Mouse (Mus musculus) liver, embryonic 15.5 days (tissue): ENCODE results near the gene Ovca2. TPM values are rescaled to one million over a fixed set of nuclear protein-coding genes. Genes with fewer than 3 reads are reported as not detected.
A peak's percentile ranks its signal among the peaks of the same experiment; 100 is the strongest.

ENCODE experiments used
- ATAC-seq: fragments of 200-750 bp; cut with Nextera tagmentation; 2 replicates; pipeline ENCODE4 v1.8.0; 2017; ENCODE audit warnings: moderate number of reproducible peaks, mild to moderate bottlenecking, moderate library complexity; ENCODE audit not compliant: insufficient read depth
- H3K27ac ChIP-seq: fragments of 300-500 bp; sonication (generic); replicated peaks from 2 replicates; pipeline ENCODE4 v1.5.1; 2015; ENCODE audit warnings: mild to moderate bottlenecking, inconsistent platforms
- H3K27me3 ChIP-seq: fragments of 300-500 bp; sonication (generic); 2 replicates; pipeline ENCODE4 v1.6.1; 2015; ENCODE audit warnings: mild to moderate bottlenecking, inconsistent platforms
- H3K36me3 ChIP-seq: fragments of 300-500 bp; sonication (generic); replicated peaks from 2 replicates; pipeline ENCODE4 v1.6.1; 2015; ENCODE audit warnings: moderate library complexity, mild to moderate bottlenecking, inconsistent platforms
- H3K4me1 ChIP-seq: fragments of 300-500 bp; sonication (generic); replicated peaks from 2 replicates; pipeline ENCODE4 v1.6.1; 2015; ENCODE audit warnings: inconsistent platforms
- H3K4me2 ChIP-seq: fragments of 300-500 bp; sonication (generic); 2 replicates; pipeline ENCODE4 v1.6.1; 2015; ENCODE audit warnings: moderate library complexity, mild to moderate bottlenecking, inconsistent platforms
- H3K4me3 ChIP-seq: fragments of 300-500 bp; sonication (generic); replicated peaks from 2 replicates; pipeline ENCODE4 v1.5.1; 2015; ENCODE audit warnings: mild to moderate bottlenecking, inconsistent platforms
- H3K9ac ChIP-seq: fragments of 300-500 bp; sonication (generic); 2 replicates; pipeline ENCODE4 v1.6.1; 2015; ENCODE audit warnings: moderate library complexity, mild to moderate bottlenecking, inconsistent platforms
- H3K9me3 ChIP-seq: fragments of 300-500 bp; sonication (generic); replicated peaks from 2 replicates; pipeline ENCODE4 v1.6.1; 2016; ENCODE audit warnings: inconsistent platforms
- WGBS: fragments of 180-500 bp; shearing (Covaris S2); methylation state at CpG from one replicate; pipeline ENCODE4 v1.1.7; 2015; ENCODE audit warnings: mixed read lengths; ENCODE audit not compliant: insufficient replicate concordance; 5-methylcytosine and 5-hydroxymethylcytosine counted together
- polyA plus RNA-seq: library from polyadenylated mRNA; unstranded; fragments of >200 nt; fragmentation: Nextera tagmentation; extraction: Ambion mirVana; gene quantifications from 2 replicates; pipeline ENCODE4 v1.2.1, GENCODE M21; 2015

The Ovca2 gene
- polyA plus RNA-seq, 1 experiment from 2014 or later: 10.2 TPM

GRCm38 (mm10) chr11:75148332-75149035 is 30.2 kb downstream of the Ovca2 start:
- Histone ChIP-seq H3K4me3 (no peak overlapping the region), H3K27me3 (no peaks in the 10 kb centered on the region), H3K36me3 (peaks cover 18% of the 10 kb centered on the region), H3K9ac (no peak overlapping the region), H3K27ac (no peak overlapping the region), H3K4me1 (peaks cover 19% of the 10 kb centered on the region), H3K9me3 (no peaks in the 10 kb centered on the region), H3K4me2 (no peak overlapping the region)
- ATAC-seq: no peak
- WGBS: 86% methylated on average over 11 of the region's 11 CpGs

- Histone ChIP-seq H3K4me1 (peaks cover 17% of the 10 kb centered on the region), H3K27ac (0 out of 2 replicates have a peak overlapping the region, but pooled peaks have one; percentile 19), H3K4me3 (no peak overlapping the region), H3K9me3 (no peaks in the 10 kb centered on the region), H3K36me3 (peaks cover 24% of the 10 kb centered on the region), H3K9ac (no peak overlapping the region), H3K4me2 (no peak overlapping the region), H3K27me3 (no peaks in the 10 kb centered on the region)
- WGBS: 49% methylated on average over 3 of the region's 3 CpGs
- peak; percentile 22; the same call in 1 of the 2 replicates for ATAC-seq
These were observed 30.8 kb downstream of the Ovca2 start for GRCm38 (mm10) chr11:75147846-75148168.

GRCm38 (mm10) chr11:75147106-75147845 is 31.4 kb downstream of the Ovca2 start:
- H3K27me3 ChIP-seq: no peaks in the 10 kb centered on the region
- no peaks in the 10 kb centered on the region for H3K9me3 ChIP-seq
- ATAC-seq: no peak
- H3K27ac ChIP-seq: 0 out of 2 replicates have a peak overlapping the region, but pooled peaks have one; percentile 19
- H3K4me2 ChIP-seq: no peak overlapping the region
- WGBS: 59% methylated on average over 11 of the region's 11 CpGs
- peaks cover 24% of the 10 kb centered on the region for H3K36me3 ChIP-seq
- peaks cover 17% of the 10 kb centered on the region for H3K4me1 ChIP-seq
- H3K9ac ChIP-seq: no peak overlapping the region
- H3K4me3 ChIP-seq: no peak overlapping the region

- Histone ChIP-seq H3K4me1 (peaks cover 31% of the 10 kb centered on the region), H3K9me3 (no peaks in the 10 kb centered on the region), H3K4me2 (no peak overlapping the region), H3K27me3 (no peaks in the 10 kb centered on the region), H3K9ac (no peak overlapping the region), H3K36me3 (peaks cover 24% of the 10 kb centered on the region), H3K27ac (no peak overlapping the region), H3K4me3 (no peak overlapping the region)
- no peak for ATAC-seq
- 72% methylated on average over 2 of the region's 2 CpGs for WGBS
These were observed 32.8 kb downstream of the Ovca2 start for GRCm38 (mm10) chr11:75145841-75146240.

- H3K9me3 ChIP-seq: no peaks in the 10 kb centered on the region
- no peak overlapping the region for H3K4me3 ChIP-seq
- ATAC-seq: no peak
- WGBS: 82% methylated on average over 4 of the region's 4 CpGs
- peaks cover 24% of the 10 kb centered on the region for H3K36me3 ChIP-seq
- no peaks in the 10 kb centered on the region for H3K27me3 ChIP-seq
- H3K4me2 ChIP-seq: no peak overlapping the region
- no peak overlapping the region for H3K9ac ChIP-seq
- H3K27ac ChIP-seq: no peak overlapping the region
- H3K4me1 ChIP-seq: peaks cover 45% of the 10 kb centered on the region
These were observed 35.9 kb downstream of the Ovca2 start for GRCm38 (mm10) chr11:75142749-75143148.

- no peak overlapping the region for H3K27ac ChIP-seq
- no peak for ATAC-seq
- H3K36me3 ChIP-seq: peaks cover 24% of the 10 kb centered on the region
- H3K4me1 ChIP-seq: peaks cover 45% of the 10 kb centered on the region
- no peak overlapping the region for H3K9ac ChIP-seq
- H3K9me3 ChIP-seq: no peaks in the 10 kb centered on the region
- 48% methylated on average over 1 of the region's 1 CpGs for WGBS
- no peak overlapping the region for H3K4me3 ChIP-seq
- no peak overlapping the region for H3K4me2 ChIP-seq
- H3K27me3 ChIP-seq: no peaks in the 10 kb centered on the region
These were observed 36.7 kb downstream of the Ovca2 start for GRCm38 (mm10) chr11:75141913-75142312.

- no peaks in the 10 kb centered on the region for H3K9me3 ChIP-seq
- WGBS: 39% methylated on average over 3 of the region's 3 CpGs
- no peaks in the 10 kb centered on the region for H3K27me3 ChIP-seq
- H3K9ac ChIP-seq: no peak overlapping the region
- H3K4me1 ChIP-seq: peaks cover 50% of the 10 kb centered on the region
- H3K4me3 ChIP-seq: no peak overlapping the region
- H3K36me3 ChIP-seq: peaks cover 24% of the 10 kb centered on the region
- H3K27ac ChIP-seq: no peak overlapping the region
- no peak overlapping the region for H3K4me2 ChIP-seq
- no peak; the same call in 1 of the 2 replicates for ATAC-seq
These were observed 37.6 kb downstream of the Ovca2 start for GRCm38 (mm10) chr11:75141038-75141437.

GRCm38 (mm10) chr11:75140431-75140830 is 38.2 kb downstream of the Ovca2 start:
- Histone ChIP-seq H3K36me3 (peaks cover 23% of the 10 kb centered on the region), H3K27me3 (no peaks in the 10 kb centered on the region), H3K4me1 (peaks cover 50% of the 10 kb centered on the region), H3K4me3 (no peak overlapping the region), H3K27ac (peak overlapping the region; percentile 24; the same call in 1 of the 2 replicates), H3K9ac (no peak overlapping the region), H3K9me3 (no peaks in the 10 kb centered on the region), H3K4me2 (no peak overlapping the region)
- WGBS: 69% methylated on average over 5 of the region's 5 CpGs
- no peak for ATAC-seq

- ATAC-seq: no peak
- 39% methylated on average over 11 of the region's 11 CpGs for WGBS
- H3K9ac ChIP-seq: no peak overlapping the region
- H3K27ac ChIP-seq: peak overlapping the region; percentile 24; the same call in 1 of the 2 replicates
- H3K36me3 ChIP-seq: peaks cover 13% of the 10 kb centered on the region
- no peak overlapping the region for H3K4me3 ChIP-seq
- no peaks in the 10 kb centered on the region for H3K27me3 ChIP-seq
- H3K9me3 ChIP-seq: no peaks in the 10 kb centered on the region
- peaks cover 50% of the 10 kb centered on the region for H3K4me1 ChIP-seq
- no peak overlapping the region for H3K4me2 ChIP-seq
These were observed 39.3 kb downstream of the Ovca2 start for GRCm38 (mm10) chr11:75139122-75139963.

- H3K9me3 ChIP-seq: no peaks in the 10 kb centered on the region
- 0 out of 2 replicates have a peak overlapping the region, but pooled peaks have one; percentile 1 for H3K27ac ChIP-seq
- no peaks in the 10 kb centered on the region for H3K36me3 ChIP-seq
- H3K9ac ChIP-seq: no peak overlapping the region
- no peak overlapping the region for H3K4me2 ChIP-seq
- peak; percentile 43; the same call in 1 of the 2 replicates for ATAC-seq
- 25% methylated on average over 5 of the region's 5 CpGs for WGBS
- no peak overlapping the region for H3K4me3 ChIP-seq
- H3K4me1 ChIP-seq: peaks cover 46% of the 10 kb centered on the region
- H3K27me3 ChIP-seq: no peaks in the 10 kb centered on the region
These were observed 41.8 kb downstream of the Ovca2 start for GRCm38 (mm10) chr11:75136666-75137398.
